Mouse (Mus musculus): ENCODE measurements at regions not wholly inside any gene's neighbourhood (a gene's known extent, or its start where the extent isn't known, plus 50 kb on each side); places are given as distances from the start of the nearest gene placed in this dataset.

DNA sequence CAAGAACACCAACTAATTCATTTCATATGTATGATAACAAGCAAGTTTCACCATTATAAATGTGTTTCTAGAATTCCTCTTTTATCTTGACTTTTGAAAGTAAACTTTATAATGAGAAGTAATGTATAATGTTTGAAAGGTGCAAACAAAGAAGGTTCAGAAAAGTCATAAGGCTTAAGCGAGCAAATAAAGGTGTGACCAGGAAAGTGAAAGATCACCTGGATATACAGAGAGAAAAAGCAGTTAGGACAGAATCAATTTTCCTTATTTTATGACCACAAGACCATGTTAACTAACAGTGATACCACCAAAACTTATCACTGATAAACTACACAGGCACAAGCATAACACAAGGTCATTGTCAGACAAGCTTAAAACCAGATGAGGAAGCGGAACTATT, 97.2 kb upstream of the Steap4 start:
- no peak for TF ChIP-seq CTCF (IDR thresholded peaks at IDR 0.05; ENCODE audit: control insufficient read depth, insufficient read depth, insufficient replicate concordance, low read depth, low read length)
- no peak for TF ChIP-seq POLR2A (IDR thresholded peaks at IDR 0.05; ENCODE audit: control insufficient read depth, low read depth, low read length)

Measured in testis, adult 2 months (tissue).